Mouse (Mus musculus) C2C12 (cell line): ENCODE data around the gene Rxrb.

Source experiments
- CTCF ChIP-seq: IDR thresholded peaks from one replicate; pipeline ENCODE4 v1.5.1; 2011; ENCODE audit not compliant: control insufficient read depth, insufficient read depth, insufficient read length
- FOSL1 ChIP-seq: IDR thresholded peaks from one replicate; pipeline ENCODE4 v1.8.0; 2011; ENCODE audit warnings: mild to moderate bottlenecking, low read length; ENCODE audit not compliant: poor library complexity, insufficient read depth, severe bottlenecking
- MYOG ChIP-seq: IDR thresholded peaks from one replicate; pipeline ENCODE4 v1.6.1; 2011; ENCODE audit not compliant: control insufficient read depth, insufficient read length; ENCODE audit errors: extremely low read depth
- USF1 ChIP-seq: IDR thresholded peaks from one replicate; pipeline ENCODE4 v1.6.1; 2011; ENCODE audit warnings: low read depth, mild to moderate bottlenecking, control low read depth, moderate library complexity

GRCm38 (mm10) chr17:33994959-33995358 lies 36.7 kb upstream of the Rxrb start:
- no peak for TF ChIP-seq USF1
- no peak for TF ChIP-seq CTCF
- TF ChIP-seq MYOG = no peak
- no peak for TF ChIP-seq FOSL1
